Comparison of ENCODE assay signal across 10 mouse cellular contexts in genomic region chr13:46633320-46634132, GRCm38 (mm10). TPM values are rescaled to one million over a fixed set of nuclear protein-coding genes. Genes with fewer than 3 reads are reported as not detected.
DNase-seq lines count a peak whose midpoint lies in the region; ATAC-seq and TF ChIP-seq lines count a peak whose summit lies in the region.
"Had no signal": no experiment of that assay in that cellular context is flagged by ENCODE, and none has a peak within 500 bp of the region (broad histone marks: within the 10 kb centered on the region; RNA-seq: fewer than 3 reads in every experiment).

No protein-coding gene starts in this region.

- H3K9ac ChIP-seq in embryonic facial prominence, embryonic 12.5 days, result no peak overlapping the region
- peak overlapping the region; percentile 40; the same call in 1 of the 2 replicates for H3K9ac ChIP-seq in midbrain, embryonic 14.5 days (replicated peaks; ENCODE audit: low read length)
- H3K9ac ChIP-seq: heart, embryonic 15.5 days had no signal

- H3K27me3 ChIP-seq in embryonic facial prominence, embryonic 12.5 days, result no peaks in the 10 kb centered on the region
- H3K27me3 ChIP-seq in midbrain, embryonic 14.5 days (ENCODE audit: control insufficient read depth, insufficient read depth, low read length), result no peaks in the 10 kb centered on the region
- H3K27me3 ChIP-seq: heart, embryonic 15.5 days had no signal

- 23% methylated on average over 18 of the region's 18 CpGs for WGBS in embryonic facial prominence, embryonic 12.5 days
- WGBS in midbrain, embryonic 14.5 days, result 11% methylated on average over 18 of the region's 18 CpGs

- peak; percentile 58 for DNase-seq in brain, embryonic 18.5 days (ENCODE audit: low read depth, low spot score)
- peak; percentile 33 to 70 for DNase-seq in layer of hippocampus, adult 2 months (ENCODE audit: low spot score in 2 of 2)
- peak; percentile 85 for DNase-seq in midbrain, embryonic 14.5 days
- no peak for DNase-seq in adrenal gland, postnatal 25 days
- DNase-seq in liver, result no peak
- no peak for DNase-seq in thymus, postnatal 14 days

- no peaks in the 10 kb centered on the region for H3K9me3 ChIP-seq in embryonic facial prominence, embryonic 12.5 days
- H3K9me3 ChIP-seq in midbrain, embryonic 14.5 days (ENCODE audit: control insufficient read depth, low read length), result no peaks in the 10 kb centered on the region

- no peaks in the 10 kb centered on the region for H3K36me3 ChIP-seq in embryonic facial prominence, embryonic 12.5 days
- H3K36me3 ChIP-seq in midbrain, embryonic 14.5 days (ENCODE audit: control insufficient read depth, insufficient read depth, low read length), result no peaks in the 10 kb centered on the region

- H3K27ac ChIP-seq in embryonic facial prominence, embryonic 12.5 days, result no peak overlapping the region; the same call in 1 of the 2 replicates
- peak overlapping the region; percentile 88 for H3K27ac ChIP-seq in layer of hippocampus, adult 2 months
- H3K27ac ChIP-seq in midbrain, embryonic 14.5 days (replicated peaks; ENCODE audit: low read depth, low read length), result peak overlapping the region; percentile 82
- H3K27ac ChIP-seq: heart, embryonic 15.5 days had no signal

- H3K4me1 ChIP-seq in embryonic facial prominence, embryonic 12.5 days, result peaks cover 11% of the 10 kb centered on the region; the same call in 1 of the 2 replicates
- H3K4me1 ChIP-seq in midbrain, embryonic 14.5 days (ENCODE audit: control insufficient read depth, insufficient read depth, low read length), result peaks cover 23% of the 10 kb centered on the region
- H3K4me1 ChIP-seq: heart, embryonic 15.5 days had no signal

- H3K4me2 ChIP-seq in embryonic facial prominence, embryonic 12.5 days (replicated peaks), result peak overlapping the region; percentile 40
- peak overlapping the region; percentile 52 for H3K4me2 ChIP-seq in midbrain, embryonic 14.5 days (ENCODE audit: low read length)
- H3K4me2 ChIP-seq: heart, embryonic 15.5 days had no signal

- 0 out of 2 replicates have a peak, but pooled peaks have one; percentile 41 for ATAC-seq in embryonic facial prominence, embryonic 12.5 days (ENCODE audit: insufficient number of reproducible peaks, insufficient read depth, low FRiP score, low TSS enrichment)
- peak; percentile 81 for ATAC-seq in midbrain, embryonic 14.5 days (ENCODE audit: low FRiP score, low TSS enrichment)
- no peak for ATAC-seq in granulocyte monocyte progenitor cell, adult 5-6 weeks (replicated peaks; ENCODE audit: poor library complexity, severe bottlenecking)
- ATAC-seq: Patski had no signal

- peak overlapping the region; percentile 18; the same call in 1 of the 2 replicates for H3K4me3 ChIP-seq in embryonic facial prominence, embryonic 12.5 days
- H3K4me3 ChIP-seq in layer of hippocampus, adult 2 months, result peak overlapping the region; percentile 7
- H3K4me3 ChIP-seq in midbrain, embryonic 14.5 days (replicated peaks; ENCODE audit: low read depth, low read length), result peak overlapping the region; percentile 18
- H3K4me3 ChIP-seq: heart, embryonic 15.5 days had no signal

- no peak for TF ChIP-seq CTCF in layer of hippocampus, adult 2 months (conservative IDR thresholded peaks at IDR 0.05)

RNA-seq across cellular contexts. Expression of gene Fam8a1, which starts 35.8 kb away (rescaled TPM):
- 15.3 and 17.4 TPM in 2 replicates for polyA plus RNA-seq in embryonic facial prominence, embryonic 12.5 days (2016; fragmentation: Nextera tagmentation; extraction: Ambion mirVana)
- total RNA-seq in layer of hippocampus, adult 2 months (2021), result 10 to 100 TPM; 74.7 to 76.5 TPM
- 19.2 and 27.0 TPM in 2 replicates for polyA plus RNA-seq in midbrain, embryonic 14.5 days (2014; fragmentation: Nextera tagmentation; extraction: Ambion mirVana)
- 10.5 and 29.9 TPM in 2 replicates for total RNA-seq in granulocyte monocyte progenitor cell, adult 5-6 weeks (2014; fragmentation: Nextera tagmentation)
- total RNA-seq in granulocyte monocyte progenitor cell, adult 5-6 weeks (2017), result 6.1 and 11.1 TPM in 2 replicates
- 52.3 and 53.6 TPM in 2 replicates for total RNA-seq in adrenal gland, postnatal 25 days (2021)

Comparison
In these comparisons a context has a peak if more than half of its experiments do, and no peak if none do; other contexts are left out.
1. DNase-seq: peak in brain, embryonic 18.5 days (single experiment), layer of hippocampus, adult 2 months (2 of 2) and midbrain, embryonic 14.5 days (single experiment); none in adrenal gland, postnatal 25 days (single experiment), liver (single experiment) and thymus, postnatal 14 days (single experiment).
2. Peak in every context shown above with its lines, with median percentiles within 50 percentile points of each other: H3K4me3 ChIP-seq.